ENCODE assay signal across 23 mouse cellular contexts in genomic region chr9:57605503-57605902, GRCm38 (mm10). TPM values are rescaled to one million over a fixed set of nuclear protein-coding genes. Genes with fewer than 3 reads are reported as not detected.
DNase-seq lines count a peak whose midpoint lies in the region; ATAC-seq and TF ChIP-seq lines count a peak whose summit lies in the region.
"Had no signal": no experiment of that assay in that cellular context is flagged by ENCODE, and none has a peak within 500 bp of the region (broad histone marks: within the 10 kb centered on the region; RNA-seq: fewer than 3 reads in every experiment).

No protein-coding gene starts in this region.

- 24% methylated on average over 9 of the region's 9 CpGs for WGBS in hindbrain, embryonic 15.5 days
- WGBS in hindbrain, embryonic 16.5 days = 25% methylated on average over 9 of the region's 9 CpGs
- WGBS in midbrain, embryonic 13.5 days = 7% methylated on average over 9 of the region's 9 CpGs

- H3K27me3 ChIP-seq in hindbrain, embryonic 15.5 days = peaks cover 20% of the 10 kb centered on the region
- H3K27me3 ChIP-seq in hindbrain, embryonic 16.5 days (replicated peaks; ENCODE audit: control insufficient read depth, insufficient read depth, low read length) = peaks cover 8% of the 10 kb centered on the region
- H3K27me3 ChIP-seq in midbrain, embryonic 13.5 days = peaks cover 39% of the 10 kb centered on the region

- H3K36me3 ChIP-seq in hindbrain, embryonic 15.5 days = no peaks in the 10 kb centered on the region
- H3K36me3 ChIP-seq in hindbrain, embryonic 16.5 days (ENCODE audit: control insufficient read depth, insufficient read depth, low read length) = no peaks in the 10 kb centered on the region
- H3K36me3 ChIP-seq in midbrain, embryonic 13.5 days = no peaks in the 10 kb centered on the region
- H3K36me3 ChIP-seq: embryonic facial prominence, embryonic 13.5 days; heart, embryonic 15.5 days had no signal

- no peak for ATAC-seq in hindbrain, embryonic 15.5 days (ENCODE audit: low FRiP score, low read depth)
- no peak for ATAC-seq in hindbrain, embryonic 16.5 days
- peak; percentile 55 for ATAC-seq in midbrain, embryonic 13.5 days

- DNase-seq in retina, adult 2 months (ENCODE audit: low read depth, low spot score) = peak; percentile 66
- no peak for DNase-seq in adrenal gland, adult 2 months
- DNase-seq in cerebellum, postnatal 36 days = no peak
- DNase-seq in thymus, postnatal 4 days = no peak
- DNase-seq: adrenal gland, adult 8-10 months; cerebellum, adult 11 months; cerebellum, adult 8-10 months had no signal

- H3K4me3 ChIP-seq in hindbrain, embryonic 15.5 days = no peak overlapping the region
- H3K4me3 ChIP-seq in hindbrain, embryonic 16.5 days (ENCODE audit: low read length) = no peak overlapping the region
- H3K4me3 ChIP-seq in cortical plate, adult 2 months (ENCODE audit: insufficient read depth, low read length) = peak overlapping the region; percentile 3; the same call in 1 of the 2 replicates
- H3K4me3 ChIP-seq in midbrain, embryonic 13.5 days (replicated peaks) = no peak overlapping the region
- H3K4me3 ChIP-seq: embryonic facial prominence, embryonic 13.5 days; heart, adult 2 months; heart, embryonic 15.5 days had no signal

- H3K4me2 ChIP-seq in hindbrain, embryonic 15.5 days = peak overlapping the region; percentile 54; the same call in 1 of the 2 replicates
- H3K4me2 ChIP-seq in hindbrain, embryonic 16.5 days (ENCODE audit: low read length) = no peak overlapping the region; the same call in 1 of the 2 replicates
- peak overlapping the region; percentile 49; the same call in 1 of the 2 replicates for H3K4me2 ChIP-seq in midbrain, embryonic 13.5 days (replicated peaks)
- H3K4me2 ChIP-seq: heart, embryonic 11.5 days; heart, embryonic 15.5 days had no signal

- H3K9ac ChIP-seq in hindbrain, embryonic 15.5 days = no peak overlapping the region
- no peak overlapping the region for H3K9ac ChIP-seq in hindbrain, embryonic 16.5 days (ENCODE audit: low read depth, low read length)
- H3K9ac ChIP-seq in midbrain, embryonic 13.5 days (replicated peaks) = no peak overlapping the region
- H3K9ac ChIP-seq: embryonic facial prominence, embryonic 13.5 days; heart, embryonic 15.5 days; hindbrain, embryonic 14.5 days had no signal

- no peak for TF ChIP-seq POLR2A in cortical plate, adult 2 months (IDR thresholded peaks at IDR 0.05; ENCODE audit: extremely low read depth, insufficient read depth, low read length)

- peaks cover 18% of the 10 kb centered on the region for H3K4me1 ChIP-seq in hindbrain, embryonic 15.5 days (replicated peaks)
- peaks cover 13% of the 10 kb centered on the region for H3K4me1 ChIP-seq in hindbrain, embryonic 16.5 days (ENCODE audit: control insufficient read depth, insufficient read depth, low read depth, low read length)
- peaks cover 3% of the 10 kb centered on the region; the same call in 1 of the 2 replicates for H3K4me1 ChIP-seq in cortical plate, adult 2 months (ENCODE audit: control insufficient read depth, insufficient read depth, low read length)
- peaks cover 36% of the 10 kb centered on the region for H3K4me1 ChIP-seq in midbrain, embryonic 13.5 days (replicated peaks)

- no peak for TF ChIP-seq CTCF in cortical plate, adult 2 months (IDR thresholded peaks at IDR 0.05; ENCODE audit: extremely low read depth, insufficient read depth, low read length)

- H3K9me3 ChIP-seq in hindbrain, embryonic 15.5 days = no peaks in the 10 kb centered on the region
- no peaks in the 10 kb centered on the region for H3K9me3 ChIP-seq in hindbrain, embryonic 16.5 days (ENCODE audit: control insufficient read depth, low read length)
- no peaks in the 10 kb centered on the region for H3K9me3 ChIP-seq in midbrain, embryonic 13.5 days
- H3K9me3 ChIP-seq: embryonic facial prominence, embryonic 13.5 days; heart, embryonic 15.5 days had no signal

- no peak overlapping the region for H3K27ac ChIP-seq in hindbrain, embryonic 15.5 days (replicated peaks)
- no peak overlapping the region for H3K27ac ChIP-seq in hindbrain, embryonic 16.5 days (ENCODE audit: low read depth, low read length)
- H3K27ac ChIP-seq in cortical plate, adult 2 months (ENCODE audit: insufficient read depth, low read length) = no peak overlapping the region
- no peak overlapping the region for H3K27ac ChIP-seq in midbrain, embryonic 13.5 days
- H3K27ac ChIP-seq: embryonic facial prominence, embryonic 13.5 days; heart, adult 2 months; heart, embryonic 15.5 days; hindbrain, embryonic 14.5 days had no signal

RNA-seq across cellular contexts. Expression of gene Cplx3, which starts 0.6 kb away (rescaled TPM):
- polyA plus RNA-seq in hindbrain, embryonic 15.5 days (2015; fragmentation: Nextera tagmentation; extraction: Ambion mirVana) = 0.19 and 1.3 TPM in 2 replicates
- polyA plus RNA-seq in hindbrain, embryonic 16.5 days (2015; fragmentation: Nextera tagmentation; extraction: Ambion mirVana) = 0.18 and 0.49 TPM in 2 replicates
- polyA plus RNA-seq in cortical plate, adult 2 months (2012; rRNA removed) = 44.6 and 48.1 TPM in 2 replicates
- polyA plus RNA-seq in midbrain, embryonic 13.5 days (2015; fragmentation: Nextera tagmentation; extraction: Ambion mirVana) = 2.2 and 3.3 TPM in 2 replicates
- not detected for total RNA-seq in adrenal gland, adult 2 months (2021)
- polyA plus RNA-seq in adrenal gland, adult 2 months (2012; rRNA removed) = not detected in 2 replicates
- total RNA-seq: adrenal gland, adult 8-10 months; adrenal gland, postnatal 36 days; ES-E14; gastrocnemius, postnatal 10 days; gastrocnemius, postnatal 4 days; heart, adult 2 months; heart, postnatal 14 days had no signal
- polyA plus RNA-seq: embryonic facial prominence, embryonic 13.5 days; heart, adult 2 months; heart, embryonic 11.5 days; heart, embryonic 15.5 days; hindbrain, embryonic 14.5 days; intestine, embryonic 14.5 days had no signal

RNA-seq across cellular contexts. Expression of gene Lman1l, which starts 15.1 kb away (rescaled TPM):
- polyA plus RNA-seq in hindbrain, embryonic 15.5 days (2015; fragmentation: Nextera tagmentation; extraction: Ambion mirVana) = not detected in 2 replicates
- polyA plus RNA-seq in hindbrain, embryonic 16.5 days (2015; fragmentation: Nextera tagmentation; extraction: Ambion mirVana) = not detected in 2 replicates
- polyA plus RNA-seq in cortical plate, adult 2 months (2012; rRNA removed) = not detected in 2 replicates
- polyA plus RNA-seq in midbrain, embryonic 13.5 days (2015; fragmentation: Nextera tagmentation; extraction: Ambion mirVana) = not detected in 2 replicates
- total RNA-seq in adrenal gland, adult 2 months (2021) = not detected
- not detected in 2 replicates for polyA plus RNA-seq in adrenal gland, adult 2 months (2012; rRNA removed)
- total RNA-seq: adrenal gland, adult 8-10 months; adrenal gland, postnatal 36 days; gastrocnemius, postnatal 10 days; gastrocnemius, postnatal 4 days; heart, adult 2 months; heart, postnatal 14 days; hematopoietic stem cell, adult 5-6 weeks had no signal
- polyA plus RNA-seq: embryonic facial prominence, embryonic 13.5 days; heart, embryonic 11.5 days; heart, embryonic 15.5 days; hindbrain, embryonic 14.5 days; intestine, embryonic 14.5 days had no signal

RNA-seq across cellular contexts. Expression of gene Ulk3, which starts 16.3 kb away (rescaled TPM):
- 30.9 and 34.6 TPM in 2 replicates for polyA plus RNA-seq in hindbrain, embryonic 15.5 days (2015; fragmentation: Nextera tagmentation; extraction: Ambion mirVana)
- polyA plus RNA-seq in hindbrain, embryonic 16.5 days (2015; fragmentation: Nextera tagmentation; extraction: Ambion mirVana) = 32.0 and 33.9 TPM in 2 replicates
- polyA plus RNA-seq in cortical plate, adult 2 months (2012; rRNA removed) = 54.5 and 59.9 TPM in 2 replicates
- 23.5 and 25.1 TPM in 2 replicates for polyA plus RNA-seq in midbrain, embryonic 13.5 days (2015; fragmentation: Nextera tagmentation; extraction: Ambion mirVana)
- total RNA-seq in adrenal gland, adult 2 months (2021) = 10 to 100 TPM; 11.0 to 14.7 TPM
- 20.7 and 23.0 TPM in 2 replicates for polyA plus RNA-seq in adrenal gland, adult 2 months (2012; rRNA removed)

RNA-seq across cellular contexts. Expression of gene Scamp2, which starts 44.8 kb away (rescaled TPM):
- polyA plus RNA-seq in hindbrain, embryonic 15.5 days (2015; fragmentation: Nextera tagmentation; extraction: Ambion mirVana) = 48.6 and 48.9 TPM in 2 replicates
- 49.4 and 50.1 TPM in 2 replicates for polyA plus RNA-seq in hindbrain, embryonic 16.5 days (2015; fragmentation: Nextera tagmentation; extraction: Ambion mirVana)
- 41.7 and 45.2 TPM in 2 replicates for polyA plus RNA-seq in cortical plate, adult 2 months (2012; rRNA removed)
- polyA plus RNA-seq in midbrain, embryonic 13.5 days (2015; fragmentation: Nextera tagmentation; extraction: Ambion mirVana) = 54.2 and 57.5 TPM in 2 replicates
- total RNA-seq in adrenal gland, adult 2 months (2021) = 10 to 100 TPM; 65.7 to 72.3 TPM
- polyA plus RNA-seq in adrenal gland, adult 2 months (2012; rRNA removed) = 81.1 and 94.0 TPM in 2 replicates

RNA-seq across cellular contexts. Expression of gene Csk, which starts 47.9 kb away (rescaled TPM):
- 36.6 and 44.5 TPM in 2 replicates for polyA plus RNA-seq in hindbrain, embryonic 15.5 days (2015; fragmentation: Nextera tagmentation; extraction: Ambion mirVana)
- 49.0 and 58.4 TPM in 2 replicates for polyA plus RNA-seq in hindbrain, embryonic 16.5 days (2015; fragmentation: Nextera tagmentation; extraction: Ambion mirVana)
- 34.2 and 35.7 TPM in 2 replicates for polyA plus RNA-seq in cortical plate, adult 2 months (2012; rRNA removed)
- 35.9 and 41.9 TPM in 2 replicates for polyA plus RNA-seq in midbrain, embryonic 13.5 days (2015; fragmentation: Nextera tagmentation; extraction: Ambion mirVana)
- total RNA-seq in adrenal gland, adult 2 months (2021) = 10 to 100 TPM; 61.1 to 95.5 TPM
- polyA plus RNA-seq in adrenal gland, adult 2 months (2012; rRNA removed) = 75.0 and 80.2 TPM in 2 replicates

Comparison
In these comparisons a context has a peak if more than half of its experiments do, and no peak if none do; other contexts are left out.
1. RNA of gene Cplx3, which starts 0.6 kb away (polyA plus RNA-seq): 44.6 to 48.1 TPM in cortical plate, adult 2 months; 2.2 to 3.3 TPM in midbrain, embryonic 13.5 days, 0.19 to 1.3 TPM in hindbrain, embryonic 15.5 days, 0.18 to 0.49 TPM in hindbrain, embryonic 16.5 days and not detected in adrenal gland, adult 2 months; every median in the first group is over 10 times any median in the second.